Mouse (Mus musculus) thymus, adult 2 months (tissue): ENCODE measurements around the gene Cox4i2.

ENCODE experiments used
- CTCF ChIP-seq: fragments of 200-500 bp; IDR thresholded peaks from 2 replicates; pipeline ENCODE4 v1.5.1; 2012; ENCODE audit warnings: mild to moderate bottlenecking, control low read depth, low read length, moderate library complexity, borderline replicate concordance; ENCODE audit not compliant: control insufficient read depth, poor library complexity, insufficient read depth; ENCODE audit errors: extremely low read depth
- POLR2A ChIP-seq: fragments of 200-500 bp; IDR thresholded peaks from 2 replicates; pipeline ENCODE4 v1.6.1; 2012; ENCODE audit warnings: mild to moderate bottlenecking, low read length, control low read depth, moderate library complexity; ENCODE audit not compliant: control insufficient read depth, poor library complexity, insufficient read depth; ENCODE audit errors: extremely low read depth

DNA sequence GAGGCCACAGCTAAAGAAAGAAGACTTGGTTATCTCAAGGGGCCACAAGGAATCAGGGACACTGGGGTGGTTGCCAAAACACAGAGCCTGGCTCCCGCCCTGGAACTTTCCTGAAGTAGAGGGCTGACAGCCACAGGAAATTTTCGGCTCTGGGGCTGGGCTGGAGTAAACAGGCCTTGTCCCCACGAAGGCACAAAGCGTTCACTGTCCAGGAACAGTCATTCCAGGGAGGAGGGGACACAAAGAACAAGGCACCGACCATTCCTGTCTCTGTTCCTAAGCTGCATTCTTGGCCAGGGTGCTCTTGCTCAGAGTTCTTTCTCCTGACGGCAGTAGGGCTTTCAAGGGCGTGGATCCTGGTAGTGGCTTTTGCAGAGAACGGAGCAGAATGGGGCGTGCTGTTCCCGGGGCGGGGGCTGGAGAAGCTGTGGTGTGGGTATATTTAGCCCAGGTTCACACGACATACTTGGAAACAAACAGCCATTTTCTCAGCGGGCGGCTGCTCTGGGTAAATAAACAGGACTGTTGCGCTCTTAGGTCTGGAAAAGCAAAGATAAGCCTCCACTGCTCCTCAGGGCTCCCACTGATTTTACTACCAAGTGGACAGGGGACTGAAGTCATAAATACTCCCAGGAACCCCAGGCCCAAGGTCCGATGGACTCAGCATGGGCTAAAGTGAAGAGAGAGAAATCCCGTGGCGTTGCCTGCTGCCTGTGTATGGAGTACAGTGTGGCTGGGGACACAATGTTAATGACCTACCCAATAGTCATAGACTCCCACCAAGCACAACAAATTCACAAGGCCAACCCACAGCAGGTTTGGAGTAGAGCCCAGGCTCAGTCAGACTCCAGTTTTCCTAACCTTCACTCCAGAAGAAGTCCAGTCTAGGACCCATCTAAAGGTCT lies 31.7 kb downstream of the Cox4i2 start:
- TF ChIP-seq POLR2A, result no peak
- no peak for TF ChIP-seq CTCF
